Mouse (Mus musculus): ENCODE results near the gene Prss16.

Prss16 gene

DNA sequence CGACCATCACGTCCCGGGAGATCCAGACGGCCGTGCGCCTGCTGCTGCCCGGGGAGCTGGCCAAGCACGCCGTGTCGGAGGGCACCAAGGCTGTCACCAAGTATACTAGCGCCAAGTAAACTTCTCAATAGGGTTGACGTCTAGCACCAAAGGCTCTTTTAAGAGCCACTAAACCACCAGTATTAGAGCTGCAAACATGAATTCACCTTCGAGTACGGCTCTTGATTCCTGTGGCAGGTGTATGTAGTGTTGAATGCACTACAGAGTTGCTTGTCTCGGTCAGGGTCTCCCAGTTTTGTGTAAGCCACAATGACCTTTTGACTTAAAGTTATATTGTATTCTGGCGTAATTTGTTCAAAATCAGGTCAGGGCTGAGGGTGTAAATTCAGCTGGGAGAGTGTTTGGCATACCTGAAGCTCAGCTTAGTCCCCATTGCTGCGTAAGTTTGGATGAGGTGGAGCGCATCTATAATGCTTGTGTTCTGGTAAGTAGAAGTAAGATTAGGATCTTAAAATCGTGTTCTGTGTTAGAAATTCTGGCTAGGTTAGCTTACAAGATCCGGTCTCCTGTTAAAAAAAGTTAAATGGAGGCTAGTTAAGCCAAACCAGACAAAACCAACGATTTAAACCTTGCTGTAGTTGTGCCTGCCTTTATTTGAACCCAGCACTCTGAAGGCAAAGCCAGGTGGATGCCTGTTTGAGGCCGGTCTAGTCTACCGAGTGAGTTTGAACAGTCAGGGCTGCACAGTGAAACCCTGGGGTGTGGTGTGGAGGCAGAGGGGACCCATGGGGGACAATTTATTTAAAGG lies 26.8 kb upstream of the Prss16 start:
- DNase-seq (ENCODE audit: low spot score): no peak

DNA sequence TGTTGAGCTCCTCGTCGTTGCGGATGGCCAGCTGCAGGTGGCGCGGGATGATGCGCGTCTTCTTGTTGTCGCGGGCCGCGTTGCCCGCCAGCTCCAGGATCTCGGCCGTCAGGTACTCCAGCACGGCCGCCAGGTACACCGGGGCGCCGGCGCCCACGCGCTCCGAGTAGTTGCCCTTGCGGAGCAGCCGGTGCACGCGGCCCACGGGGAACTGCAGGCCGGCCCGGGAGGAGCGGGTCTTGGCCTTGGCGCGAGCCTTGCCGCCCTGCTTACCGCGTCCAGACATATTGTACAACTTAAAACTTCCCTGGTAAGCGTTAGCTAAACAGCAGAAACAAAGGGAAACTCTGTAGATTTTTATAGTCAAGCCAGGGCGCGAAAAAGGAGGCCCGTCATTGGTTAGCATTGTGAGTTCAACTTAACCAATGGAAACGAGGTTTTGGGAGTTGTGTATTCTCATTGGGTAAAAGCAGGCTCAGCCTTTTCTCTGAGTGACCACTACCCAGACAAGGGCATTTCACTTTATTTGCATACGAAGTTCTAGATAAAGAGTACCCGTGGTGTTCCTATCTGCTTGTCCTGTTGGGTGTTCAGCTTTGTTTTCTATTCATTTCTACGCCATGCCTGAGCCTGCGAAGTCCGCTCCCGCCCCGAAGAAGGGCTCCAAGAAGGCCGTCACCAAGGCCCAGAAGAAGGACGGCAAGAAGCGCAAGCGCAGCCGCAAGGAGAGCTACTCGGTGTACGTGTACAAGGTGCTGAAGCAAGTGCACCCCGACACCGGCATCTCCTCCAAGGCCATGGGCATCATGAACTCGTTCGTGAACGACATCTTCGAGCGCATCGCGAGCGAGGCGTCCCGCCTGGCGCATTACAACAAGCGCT lies 26.0 kb upstream of the Prss16 start, which contains the start of the genes Hist1h2ah and Hist1h2bk:
Hist1h2ah (minus strand) TSS at position 302 of the 882 bp plus-strand sequence.
Hist1h2bk (plus strand) TSS at position 604 of the 882 bp plus-strand sequence.
- DNase-seq (ENCODE audit: low spot score): peak; percentile 88

DNA sequence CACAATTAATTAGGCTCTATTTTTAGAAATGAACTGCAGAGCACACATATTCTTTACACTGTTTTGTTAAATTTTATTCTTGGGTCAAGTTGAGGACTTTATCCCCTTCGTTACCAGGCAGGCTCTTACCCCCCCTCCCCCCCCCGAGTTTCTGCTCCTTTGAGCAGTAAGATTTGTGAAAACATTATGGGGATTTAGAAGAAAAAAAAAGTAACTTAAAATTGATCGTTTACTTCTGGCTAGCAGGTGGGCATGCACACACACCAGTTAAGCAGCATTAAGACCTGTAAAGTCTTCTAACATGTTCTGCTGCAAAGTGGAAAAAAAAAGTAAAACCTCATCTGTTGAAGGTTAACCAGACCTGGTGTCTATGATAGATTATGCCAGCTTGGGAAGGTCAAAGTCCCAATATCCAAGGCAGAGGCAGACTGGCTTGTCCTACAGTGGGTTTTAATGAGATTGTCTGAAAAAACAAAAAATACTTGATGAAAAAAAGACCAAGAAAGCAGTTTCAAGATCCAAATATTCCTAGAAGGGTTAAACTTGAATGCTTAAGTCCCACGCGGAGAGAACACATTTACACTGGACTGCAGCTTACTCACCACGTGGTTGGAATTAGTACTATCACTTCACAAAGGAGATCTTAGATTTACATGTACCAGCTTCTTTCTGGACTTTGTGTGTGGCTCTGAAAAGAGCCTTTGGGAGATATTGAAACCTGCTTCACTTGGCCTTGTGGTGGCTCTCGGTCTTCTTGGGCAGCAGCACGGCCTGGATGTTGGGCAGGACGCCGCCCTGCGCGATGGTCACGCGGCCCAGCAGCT lies 25.1 kb upstream of the Prss16 start:
- no peak for DNase-seq (ENCODE audit: low spot score)

DNA sequence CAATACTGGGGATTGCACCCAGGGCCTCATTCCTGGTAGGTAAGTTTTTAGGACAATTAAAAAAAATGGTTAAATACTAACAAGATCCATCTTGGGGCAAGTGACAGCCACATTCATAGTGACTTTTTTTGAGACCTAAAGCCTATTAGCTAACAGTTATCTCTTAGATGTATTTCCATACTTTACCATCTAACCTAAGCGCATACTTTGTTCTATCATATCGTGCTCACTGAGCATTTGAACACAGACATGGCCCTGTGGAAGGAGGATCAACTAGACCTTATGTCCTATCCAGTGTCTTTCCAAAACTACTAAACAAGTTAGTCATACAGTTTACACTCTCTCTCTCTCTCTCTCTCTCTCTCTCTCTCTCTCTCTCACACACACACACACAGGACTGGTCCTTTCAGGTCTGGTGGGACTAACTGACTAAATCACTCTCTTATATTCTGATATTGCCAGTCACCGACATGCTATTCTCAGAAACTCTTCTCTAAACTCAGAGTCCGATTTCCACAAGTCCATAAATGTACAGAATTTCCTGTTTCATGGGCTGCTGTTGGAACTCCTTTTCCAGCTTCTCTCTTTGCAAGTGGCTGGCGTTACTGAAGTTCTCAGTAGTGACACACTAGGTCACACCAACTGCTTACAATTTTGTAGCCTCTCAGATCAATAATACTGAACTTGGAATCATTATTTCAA lies 24.4 kb upstream of the Prss16 start:
- DNase-seq (ENCODE audit: low spot score): no peak

DNA sequence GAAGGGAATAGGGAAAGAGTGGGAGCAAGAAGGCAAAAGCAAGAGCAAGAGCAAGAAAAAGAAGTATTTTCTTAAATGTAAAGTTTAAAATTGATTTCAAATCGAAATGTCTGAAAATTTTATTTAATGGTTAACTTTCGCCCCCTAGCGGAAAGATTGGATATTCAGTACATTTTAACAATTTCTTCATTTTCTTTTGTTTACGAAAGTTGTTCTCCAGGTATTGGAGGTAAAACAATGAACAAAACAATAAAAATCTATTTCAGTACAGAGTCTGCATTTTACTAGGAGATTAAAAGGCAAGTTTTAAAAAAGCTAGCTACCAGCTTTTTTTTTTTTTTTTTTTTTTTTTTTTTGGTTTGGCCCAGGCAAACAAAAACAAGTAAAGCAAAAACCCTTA lies 21.0 kb upstream of the Prss16 start:
- no peak for DNase-seq (ENCODE audit: low spot score)

DNA sequence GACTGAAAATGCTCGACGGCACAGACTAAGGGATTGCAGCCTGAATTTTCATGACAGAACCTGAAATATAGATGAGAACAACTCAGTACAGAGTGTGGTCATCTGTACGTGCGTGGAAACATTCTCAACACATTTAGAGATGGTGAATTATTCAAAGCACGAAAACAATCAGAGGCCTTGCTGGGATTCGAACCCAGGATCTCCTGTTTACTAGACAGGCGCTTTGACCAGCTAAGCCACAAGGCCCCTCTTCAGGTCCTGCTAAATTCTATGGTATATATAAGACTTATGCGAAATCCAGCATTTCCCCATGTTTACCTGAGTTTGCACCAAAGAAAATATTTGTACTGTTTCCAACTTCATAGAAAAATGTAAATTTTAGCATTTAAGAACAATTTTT lies 20.4 kb upstream of the Prss16 start:
- DNase-seq (ENCODE audit: low spot score): no peak

DNA sequence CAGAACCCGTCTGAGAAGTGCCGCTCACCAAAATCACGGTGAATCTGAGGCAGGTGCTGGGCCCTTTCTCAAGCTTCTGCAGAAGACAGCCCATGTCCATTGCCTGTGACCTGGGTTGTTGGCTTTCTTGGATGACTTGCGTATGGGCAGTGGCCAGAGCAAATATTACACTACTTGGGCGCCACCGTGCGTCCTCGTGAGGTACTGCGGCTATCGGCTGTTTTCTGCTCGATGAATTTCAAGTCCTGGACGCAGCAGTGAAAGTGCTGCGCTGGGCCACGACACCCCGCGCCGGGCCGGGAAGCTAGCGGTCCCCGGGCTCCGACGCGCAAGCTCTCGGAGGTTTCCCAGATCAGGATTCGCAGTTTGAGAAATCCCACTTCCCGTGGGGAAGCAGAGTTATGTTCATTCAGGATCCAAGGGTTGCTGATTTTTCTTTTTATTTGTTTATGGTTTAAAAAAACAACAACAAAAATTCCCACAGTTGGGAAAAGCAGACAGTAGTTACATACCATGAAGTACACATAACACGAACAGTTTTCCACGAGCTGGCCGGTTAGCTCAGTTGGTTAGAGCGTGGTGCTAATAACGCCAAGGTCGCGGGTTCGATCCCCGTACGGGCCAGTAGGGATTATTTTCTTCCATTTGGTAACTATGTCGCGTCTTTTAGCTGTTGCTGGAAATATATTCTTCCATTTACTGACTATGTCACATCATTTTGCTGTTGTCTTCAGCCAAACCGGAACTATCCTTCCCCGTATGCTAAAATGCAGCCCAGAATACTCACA lies 19.3 kb upstream of the Prss16 start:
- peak; percentile 95 for DNase-seq (ENCODE audit: low spot score)

DNA sequence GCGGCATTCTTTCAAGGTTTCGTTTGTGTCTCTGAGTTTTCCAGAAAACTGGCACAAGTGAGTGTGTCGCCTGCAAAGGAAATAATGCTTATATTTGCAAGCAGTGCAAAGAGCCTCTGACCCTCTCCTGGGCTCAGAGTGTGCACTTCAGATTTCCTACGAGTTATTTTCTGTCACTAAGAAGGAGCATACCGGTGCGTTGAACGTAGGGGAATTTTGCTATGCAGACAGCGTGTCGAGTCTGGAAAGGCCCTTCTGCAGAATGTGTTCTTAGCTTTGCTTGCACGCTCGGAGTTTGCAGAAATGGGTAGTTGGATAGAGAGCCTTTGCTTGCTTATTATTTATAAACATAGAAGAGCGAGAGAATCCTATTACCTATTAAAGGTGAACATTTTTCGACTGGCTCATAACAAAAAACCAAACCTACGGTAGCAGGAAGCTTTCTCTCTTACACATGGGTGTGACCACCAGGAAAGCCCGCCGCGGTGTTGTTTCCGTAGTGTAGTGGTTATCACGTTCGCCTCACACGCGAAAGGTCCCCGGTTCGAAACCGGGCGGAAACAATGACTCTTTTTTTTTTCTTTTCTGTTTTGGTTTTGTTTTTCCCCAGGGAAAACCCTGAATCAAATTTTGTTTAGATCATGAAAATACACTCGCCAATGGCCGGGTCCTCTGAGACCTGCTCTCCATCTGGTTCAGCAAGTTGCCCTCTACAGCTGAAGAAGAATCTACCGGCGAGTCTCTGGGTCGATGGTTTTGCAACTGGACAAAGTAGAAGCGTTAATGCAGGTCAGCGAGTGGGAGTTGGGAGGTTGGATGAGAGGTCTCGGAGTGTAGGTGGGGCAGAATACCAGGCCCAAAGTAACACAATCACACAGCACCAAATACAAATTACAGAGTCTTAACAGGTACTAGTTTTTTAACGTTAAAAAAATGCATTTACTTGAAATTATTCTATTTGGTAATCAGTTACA lies 16.8 kb upstream of the Prss16 start:
- peak; percentile 81 for DNase-seq (ENCODE audit: low spot score)

DNA sequence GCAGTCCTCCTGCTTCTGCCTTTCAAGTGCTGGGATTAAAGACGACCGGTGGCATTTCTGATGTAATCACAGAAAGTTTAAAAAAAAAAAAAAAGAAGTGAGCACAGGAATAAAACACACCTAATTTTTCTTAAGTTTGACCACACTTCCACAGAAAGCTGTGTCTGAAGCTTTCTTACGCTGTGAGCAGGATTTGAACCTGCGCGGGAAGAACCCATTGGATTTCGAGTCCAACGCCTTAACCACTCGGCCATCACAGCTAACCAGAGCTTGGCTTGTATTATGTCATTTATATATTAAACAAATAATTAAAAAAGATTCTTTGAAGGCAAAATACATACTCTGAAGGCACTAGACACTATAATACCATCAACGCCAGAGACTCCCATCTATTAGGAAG lies 12.7 kb upstream of the Prss16 start:
- peak; percentile 46 for DNase-seq (ENCODE audit: low spot score)

DNA sequence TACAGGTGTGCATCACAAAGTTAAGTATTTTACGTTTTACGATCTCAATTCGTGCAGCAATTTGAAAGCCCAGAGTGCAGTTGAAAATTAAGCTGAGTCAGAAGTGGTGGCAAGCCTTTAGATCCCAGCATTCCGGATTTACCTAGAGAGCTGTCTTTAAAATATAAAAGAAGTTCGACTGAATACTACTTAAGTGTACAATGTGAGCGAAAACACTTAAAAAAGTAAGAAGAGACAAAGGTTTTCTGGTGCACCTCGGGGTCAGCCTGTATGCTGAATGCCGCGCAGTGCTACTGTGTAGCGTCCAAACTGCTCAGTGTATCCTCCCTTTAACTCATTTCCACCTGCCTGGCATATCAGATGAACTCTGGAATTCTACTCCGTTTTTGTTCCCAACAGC lies 12.0 kb upstream of the Prss16 start:
- DNase-seq (ENCODE audit: low spot score): no peak

DNA sequence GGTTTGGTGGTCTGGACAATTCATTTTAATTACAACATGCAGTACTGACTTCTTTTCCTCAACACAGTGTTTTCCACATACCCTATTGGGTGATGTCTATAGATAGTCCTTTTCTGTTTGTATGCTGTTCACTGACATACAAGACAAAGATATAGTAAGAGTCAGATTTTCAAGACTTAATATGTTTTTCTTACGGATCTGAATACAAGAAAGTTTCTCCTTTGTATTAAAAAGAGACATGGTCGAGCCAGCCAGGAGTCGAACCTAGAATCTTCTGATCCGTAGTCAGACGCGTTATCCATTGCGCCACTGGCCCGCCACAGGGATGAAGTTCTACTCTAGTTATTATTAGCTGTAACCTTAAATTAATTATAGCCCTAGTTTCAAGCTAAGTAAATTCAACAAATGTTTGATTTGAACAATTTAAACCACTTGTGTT lies 11.4 kb upstream of the Prss16 start:
- no peak for DNase-seq (ENCODE audit: low spot score)

DNA sequence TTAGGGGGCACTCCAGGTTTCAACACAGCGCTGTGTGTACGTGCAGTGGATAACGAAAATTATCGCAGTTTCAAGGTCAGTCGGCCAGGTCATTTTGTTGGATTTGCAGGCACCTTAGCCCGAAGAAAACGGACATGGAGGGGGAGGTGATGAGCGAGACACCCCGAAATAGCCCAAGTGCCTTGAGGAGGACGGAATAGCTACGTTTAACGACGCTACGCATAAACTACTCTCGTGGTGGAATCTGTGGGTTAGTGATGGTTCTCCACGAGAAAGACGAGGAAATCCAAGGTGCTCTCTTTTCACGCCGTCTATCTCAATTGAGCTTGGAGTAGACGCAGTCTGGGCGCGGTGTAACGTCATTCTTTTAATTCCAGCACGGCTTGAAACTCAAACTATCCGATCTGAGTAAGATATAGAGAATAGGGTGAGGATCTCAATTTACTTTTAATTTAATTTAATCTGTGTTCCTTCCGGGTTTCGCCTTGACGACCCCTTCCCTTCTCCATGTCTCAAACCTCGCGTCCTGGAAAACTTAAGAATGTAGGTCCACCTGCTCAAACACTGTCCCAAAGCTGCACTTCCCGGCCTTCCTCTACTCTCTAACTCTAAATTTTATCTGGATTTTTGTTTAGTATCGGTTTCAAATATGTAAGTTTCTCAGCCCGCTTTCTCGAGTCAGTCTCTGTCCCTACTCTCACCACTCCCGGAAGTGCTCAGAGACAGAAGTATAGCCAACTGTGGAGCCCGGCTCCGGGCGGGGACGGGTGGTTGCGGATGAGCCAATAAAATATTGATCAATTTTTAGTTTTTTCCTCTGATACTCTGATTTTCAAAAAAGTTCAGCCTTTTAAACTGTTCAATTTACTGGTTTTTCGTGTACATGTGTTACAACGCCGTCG lies 10.6 kb upstream of the Prss16 start:
- DNase-seq (ENCODE audit: low spot score): no peak

DNA sequence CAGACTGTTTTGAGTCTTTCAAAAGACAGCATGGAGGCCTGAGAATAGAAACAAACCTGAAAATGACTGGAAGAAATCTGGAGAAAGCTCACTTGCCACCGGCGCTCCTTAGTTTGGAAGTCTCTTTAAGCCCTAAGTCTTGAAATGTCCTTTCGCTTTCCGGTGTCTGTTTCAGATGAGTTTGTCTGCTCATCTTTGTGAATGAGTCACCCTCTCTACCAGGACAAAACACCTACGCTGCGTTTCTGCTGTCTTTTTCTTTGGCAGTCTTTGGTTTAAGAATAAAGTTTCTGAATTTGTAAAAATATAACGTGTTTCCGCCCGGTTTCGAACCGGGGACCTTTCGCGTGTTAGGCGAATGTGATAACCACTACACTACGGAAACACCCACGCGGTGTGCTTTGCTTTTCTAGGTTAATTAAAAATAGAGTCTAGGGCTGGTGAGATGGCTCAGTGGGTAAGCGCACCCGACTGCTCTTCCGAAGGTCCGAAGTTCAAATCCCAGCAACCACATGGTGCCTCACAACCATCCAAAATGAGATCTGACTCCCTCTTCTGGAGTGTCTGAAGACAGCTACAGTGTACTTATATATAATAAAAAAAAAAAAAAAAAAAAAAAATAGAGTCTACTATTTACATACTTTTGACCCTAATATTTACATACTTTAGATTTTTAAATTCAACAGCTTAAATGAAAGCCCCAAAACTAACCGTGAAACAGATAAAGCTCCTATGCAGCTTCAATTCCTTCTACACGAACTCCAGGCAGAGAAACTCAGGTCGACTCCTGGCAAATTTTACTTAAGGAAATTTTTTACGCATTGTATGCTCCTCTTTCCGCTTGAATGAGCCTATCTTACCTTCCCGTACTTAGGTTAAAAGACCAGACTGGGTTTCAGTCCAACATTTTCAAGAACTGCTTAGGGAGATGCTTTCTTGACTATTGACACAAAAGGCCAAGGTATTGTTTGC lies 6.2 kb upstream of the Prss16 start:
- peak; percentile 71 for DNase-seq (ENCODE audit: low spot score)

DNA sequence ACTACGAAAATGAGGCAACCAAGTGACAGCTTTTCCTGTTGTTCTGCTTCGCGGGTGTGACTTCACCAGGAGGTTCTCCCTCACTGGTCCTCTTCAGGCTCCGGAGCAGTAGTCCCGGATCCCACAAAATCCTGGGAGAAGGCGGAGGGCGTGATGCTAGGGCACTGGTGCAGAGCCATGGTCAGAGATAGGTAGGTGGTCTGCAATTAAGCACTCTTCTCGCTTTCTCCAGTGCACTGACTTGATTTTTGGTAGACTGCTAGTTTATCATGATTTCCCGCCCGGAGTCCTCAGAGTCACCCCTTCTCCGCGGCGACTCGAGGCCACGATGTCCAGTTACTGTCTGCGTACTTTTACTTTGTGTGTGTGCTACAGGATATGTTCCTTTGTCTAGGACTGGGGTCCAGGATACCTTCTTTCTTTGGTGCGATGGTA lies 4.9 kb upstream of the Prss16 start:
- no peak for DNase-seq (ENCODE audit: low spot score)

DNA sequence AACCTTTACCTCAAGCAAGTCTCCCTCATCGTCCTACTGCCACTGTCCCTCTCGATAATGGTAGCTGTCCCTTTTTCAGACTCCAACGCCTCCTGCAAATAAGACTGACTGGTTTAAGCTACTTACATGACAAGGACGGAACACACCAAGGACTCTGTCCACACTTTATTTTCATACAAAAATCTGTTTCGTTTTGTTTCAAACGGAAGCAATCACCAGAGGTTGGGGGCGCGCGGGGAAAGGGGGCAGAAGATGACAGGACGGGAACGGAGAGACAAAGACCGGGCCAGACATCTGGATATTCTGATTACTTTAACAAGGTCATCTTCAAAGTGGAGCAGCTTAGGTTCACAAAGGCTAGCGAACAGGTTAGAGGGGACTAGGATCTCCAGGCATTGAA lies 4.2 kb upstream of the Prss16 start:
- DNase-seq (ENCODE audit: low spot score): no peak

DNA sequence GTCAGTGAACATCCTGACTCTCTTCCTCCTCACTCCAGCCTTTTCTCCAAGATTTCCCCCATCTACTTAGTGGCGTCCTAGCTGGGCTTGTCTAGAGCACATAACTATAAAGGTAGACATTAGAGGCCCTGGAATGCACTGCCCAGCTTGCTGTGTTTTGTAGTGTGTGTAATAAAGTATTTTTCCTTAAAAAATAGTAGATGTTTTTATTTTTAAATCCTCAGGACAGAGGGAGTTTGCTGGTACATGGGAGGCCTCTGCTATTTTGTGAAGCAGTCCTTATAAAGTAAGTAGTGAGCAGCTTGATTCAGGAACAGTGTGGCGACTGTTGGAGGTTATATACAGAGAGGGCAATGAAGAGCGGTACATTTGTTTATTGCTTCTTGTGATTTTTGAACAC lies 835 bp downstream of the Prss16 start:
- no peak for DNase-seq (ENCODE audit: low spot score)

DNA sequence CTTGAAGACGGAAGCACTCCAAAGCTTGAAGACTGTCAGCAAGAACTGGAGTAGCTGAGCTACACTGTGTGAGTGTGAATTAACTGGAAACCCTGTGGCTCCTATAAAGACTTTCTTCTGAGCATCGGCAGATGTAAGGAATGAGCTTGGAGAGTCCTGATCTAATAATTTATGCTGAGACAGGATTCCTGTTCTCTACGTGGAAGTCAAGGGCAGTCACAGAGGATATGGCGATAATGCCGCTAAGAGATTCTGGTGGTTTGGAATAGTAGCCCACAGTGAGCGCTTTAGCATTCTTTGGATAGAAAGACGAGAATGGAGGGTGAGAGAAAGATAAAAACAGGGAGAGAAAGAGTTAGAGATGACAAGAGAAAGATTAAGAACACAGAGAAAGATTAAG lies 1.7 kb downstream of the Prss16 start:
- DNase-seq (ENCODE audit: low spot score): no peak
